Mouse (Mus musculus) urinary bladder, postnatal 4 days (tissue): ENCODE data around the gene Adprhl2.

Experiments
- DNase-seq, 2 experiments: peaks; one replicate each; pipeline ENCODE4 v3.0.0; 2021 to 2022; ENCODE audit warnings: low spot score in 2 of 2

Adprhl2 gene

DNA sequence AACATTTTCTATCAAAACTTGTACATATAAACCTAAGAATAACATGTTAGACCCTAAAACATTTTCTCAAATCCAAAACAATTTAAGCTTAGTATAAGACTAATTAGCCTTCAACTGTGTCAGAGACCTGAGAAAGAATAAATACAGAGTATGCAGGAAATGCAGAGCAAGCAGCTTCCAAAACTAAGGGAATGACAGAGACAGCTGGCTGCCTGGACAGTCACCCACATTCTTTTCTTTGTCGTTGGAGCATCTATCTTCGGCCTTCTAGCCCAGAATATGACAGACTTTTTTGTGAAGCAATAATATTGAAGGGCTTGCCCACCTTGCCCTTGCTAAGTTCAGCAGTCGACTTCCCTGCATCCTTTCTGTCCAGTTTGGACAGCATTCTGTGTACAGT lies 52.2 kb downstream of the Adprhl2 start:
- DNase-seq, result no peak
